ENCODE assay signal across 21 mouse cellular contexts in the genomic region with DNA sequence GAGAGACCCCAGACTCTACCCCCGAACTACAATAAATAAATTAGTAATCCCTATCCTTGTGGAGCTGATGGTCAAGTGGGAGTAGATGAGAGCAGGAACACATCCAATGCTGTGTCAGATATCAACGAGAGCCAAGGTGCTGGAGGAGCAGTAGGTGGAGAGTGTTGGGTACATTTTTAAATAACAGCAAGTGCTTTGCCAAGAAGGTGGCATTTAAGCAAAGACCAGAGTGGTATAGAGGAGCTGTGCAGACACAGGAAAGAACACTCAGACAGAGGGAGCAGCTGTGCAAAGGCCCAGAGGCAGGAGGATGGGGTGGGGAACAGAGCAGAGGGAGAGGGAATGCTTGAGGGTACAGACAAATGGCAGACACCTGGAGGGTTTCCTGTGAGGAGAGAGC.
"Had no signal": no experiment of that assay in that cellular context is flagged by ENCODE, and none has a peak within 500 bp of the region (broad histone marks: within the 10 kb centered on the region; RNA-seq: fewer than 3 reads in every experiment).

No protein-coding gene starts in this region.

- DNase-seq: kidney, adult 2 months; kidney, postnatal 25 days; layer of hippocampus, adult 9-11 months; lung, adult 18-20 months; lung, postnatal 10 days; lung, postnatal 36 days; retina, postnatal 1 day; right cerebral cortex, postnatal 25 days; thymus, postnatal 25 days had no signal

- ATAC-seq: intestine, postnatal 0 days; midbrain, embryonic 13.5 days; midbrain, embryonic 16.5 days had no signal

- H3K27ac ChIP-seq: kidney, postnatal 0 days; layer of hippocampus, adult 2 months; liver, embryonic 14.5 days; lung, embryonic 15.5 days; midbrain, embryonic 10.5 days; midbrain, embryonic 13.5 days; neural tube, embryonic 13.5 days; stomach, postnatal 0 days had no signal

- H3K4me3 ChIP-seq: layer of hippocampus, adult 2 months; lung, embryonic 15.5 days; megakaryocyte, embryonic 14.5 days; midbrain, embryonic 10.5 days; midbrain, embryonic 13.5 days; myocyte; neural tube, embryonic 13.5 days had no signal
